Mouse (Mus musculus): ENCODE results near the gene Gm43552. TPM values are rescaled to one million over a fixed set of nuclear protein-coding genes. Genes with fewer than 3 reads are reported as not detected.

Gm43552 gene
- polyA plus RNA-seq, 1 experiment from 2014 or later: not detected

- Histone ChIP-seq H3K4me2 (ENCODE audit: low read depth, low read length) (peak overlapping the region; percentile 60), H3K4me3 (replicated peaks; ENCODE audit: low read length) (peak overlapping the region; percentile 81), H3K27ac (ENCODE audit: low read length) (peak overlapping the region; percentile 85), H3K9me3 (replicated peaks; ENCODE audit: control insufficient read depth, low read length) (no peaks in the 10 kb centered on the region), H3K9ac (ENCODE audit: low read length) (peak overlapping the region; percentile 82), H3K4me1 (ENCODE audit: control insufficient read depth, insufficient read depth, low read length) (peaks cover 10% of the 10 kb centered on the region), H3K36me3 (ENCODE audit: control insufficient read depth, insufficient read depth, low read length) (no peaks in the 10 kb centered on the region), H3K27me3 (ENCODE audit: control insufficient read depth, insufficient read depth, low read length) (no peaks in the 10 kb centered on the region)
- WGBS: under 1% methylated on average over 47 of the region's 47 CpGs
- ATAC-seq (ENCODE audit: insufficient read depth, low FRiP score): no peak
These were observed 57.2 kb downstream of the Gm43552 start for GRCm38 (mm10) chr5:65435363-65435805.

- H3K4me1 ChIP-seq (ENCODE audit: control insufficient read depth, insufficient read depth, low read length): peaks cover 10% of the 10 kb centered on the region
- WGBS: 3% methylated on average over 15 of the region's 15 CpGs
- H3K4me3 ChIP-seq (replicated peaks; ENCODE audit: low read length): peak overlapping the region; percentile 81
- H3K9me3 ChIP-seq (replicated peaks; ENCODE audit: control insufficient read depth, low read length): no peaks in the 10 kb centered on the region
- no peaks in the 10 kb centered on the region for H3K36me3 ChIP-seq (ENCODE audit: control insufficient read depth, insufficient read depth, low read length)
- H3K27me3 ChIP-seq (ENCODE audit: control insufficient read depth, insufficient read depth, low read length): no peaks in the 10 kb centered on the region
- peak overlapping the region; percentile 82 for H3K9ac ChIP-seq (ENCODE audit: low read length)
- peak overlapping the region; percentile 85 for H3K27ac ChIP-seq (ENCODE audit: low read length)
- H3K4me2 ChIP-seq (ENCODE audit: low read depth, low read length): peak overlapping the region; percentile 60
- no peak for ATAC-seq (ENCODE audit: insufficient read depth, low FRiP score)
These were observed 57.9 kb downstream of the Gm43552 start for GRCm38 (mm10) chr5:65434471-65435362.

DNA sequence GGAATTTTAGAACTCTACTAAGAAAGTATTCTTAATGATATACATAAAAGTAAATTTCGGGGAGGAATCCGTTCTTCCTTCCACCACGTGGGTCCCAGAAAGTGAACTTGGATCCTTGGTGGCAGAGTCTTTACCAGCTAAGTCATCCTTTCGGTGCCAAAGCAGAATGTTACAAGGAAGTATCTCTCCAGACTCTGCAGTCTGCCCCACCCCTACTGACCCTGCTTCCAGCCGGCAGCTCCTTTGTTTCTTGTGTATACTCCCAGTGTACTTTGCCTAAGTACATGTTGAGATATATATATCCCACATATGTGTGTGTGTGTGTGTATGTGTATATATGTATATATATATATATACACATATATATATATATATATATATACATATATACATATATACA is 63.2 kb downstream of the Gm43552 start:
- Histone ChIP-seq H3K4me1 (ENCODE audit: control insufficient read depth, insufficient read depth, low read length) (peaks cover 14% of the 10 kb centered on the region), H3K27ac (ENCODE audit: low read length) (peak overlapping the region; percentile 39; the same call in 1 of the 2 replicates), H3K36me3 (ENCODE audit: control insufficient read depth, insufficient read depth, low read length) (0 out of 2 replicates have a peak, but pooled peaks cover 10% of the 10 kb centered on the region), H3K4me3 (replicated peaks; ENCODE audit: low read length) (no peak overlapping the region), H3K27me3 (ENCODE audit: control insufficient read depth, insufficient read depth, low read length) (no peaks in the 10 kb centered on the region), H3K9ac (ENCODE audit: low read length) (no peak overlapping the region), H3K9me3 (replicated peaks; ENCODE audit: control insufficient read depth, low read length) (no peaks in the 10 kb centered on the region), H3K4me2 (ENCODE audit: low read depth, low read length) (no peak overlapping the region)
- 76% methylated on average over 5 of the region's 5 CpGs for WGBS
- ATAC-seq (ENCODE audit: insufficient read depth, low FRiP score): no peak

DNA sequence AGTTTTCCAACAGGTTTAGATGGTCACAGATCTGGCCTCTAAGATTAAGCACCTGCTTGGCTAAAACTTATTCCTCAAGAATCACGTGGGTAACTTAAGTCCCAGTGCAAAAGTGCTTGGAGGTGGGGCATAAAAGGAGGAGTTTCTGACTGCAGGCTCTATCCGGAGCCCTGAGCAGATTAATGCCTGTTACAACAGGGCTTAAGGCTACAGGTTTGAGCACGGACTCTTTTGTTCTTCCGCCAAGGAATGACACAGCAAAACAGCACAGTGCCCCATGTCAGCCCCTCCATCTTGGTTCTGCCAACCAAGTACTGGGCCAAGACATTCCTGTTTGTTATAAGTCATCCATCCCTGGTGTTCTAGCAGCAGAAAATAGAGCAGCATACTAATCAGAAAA is 64.3 kb downstream of the Gm43552 start:
- Histone ChIP-seq H3K27me3 (ENCODE audit: control insufficient read depth, insufficient read depth, low read length) (no peaks in the 10 kb centered on the region), H3K27ac (ENCODE audit: low read length) (peak overlapping the region; percentile 79), H3K36me3 (ENCODE audit: control insufficient read depth, insufficient read depth, low read length) (0 out of 2 replicates have a peak, but pooled peaks cover 15% of the 10 kb centered on the region), H3K9ac (ENCODE audit: low read length) (no peak overlapping the region), H3K9me3 (replicated peaks; ENCODE audit: control insufficient read depth, low read length) (no peaks in the 10 kb centered on the region), H3K4me1 (ENCODE audit: control insufficient read depth, insufficient read depth, low read length) (peaks cover 7% of the 10 kb centered on the region), H3K4me3 (replicated peaks; ENCODE audit: low read length) (no peak overlapping the region), H3K4me2 (ENCODE audit: low read depth, low read length) (no peak overlapping the region)
- 34% methylated on average over 4 of the region's 4 CpGs for WGBS
- peak; percentile 49; the same call in 1 of the 2 replicates for ATAC-seq (ENCODE audit: insufficient read depth, low FRiP score)

- Histone ChIP-seq H3K27ac (ENCODE audit: low read length) (no peak overlapping the region), H3K4me3 (replicated peaks; ENCODE audit: low read length) (no peak overlapping the region), H3K4me2 (ENCODE audit: low read depth, low read length) (no peak overlapping the region), H3K9ac (ENCODE audit: low read length) (no peak overlapping the region), H3K9me3 (replicated peaks; ENCODE audit: control insufficient read depth, low read length) (no peaks in the 10 kb centered on the region), H3K4me1 (ENCODE audit: control insufficient read depth, insufficient read depth, low read length) (peaks cover 4% of the 10 kb centered on the region), H3K36me3 (ENCODE audit: control insufficient read depth, insufficient read depth, low read length) (0 out of 2 replicates have a peak, but pooled peaks cover 20% of the 10 kb centered on the region), H3K27me3 (ENCODE audit: control insufficient read depth, insufficient read depth, low read length) (no peaks in the 10 kb centered on the region)
- 71% methylated on average over 5 of the region's 5 CpGs for WGBS
- no peak for ATAC-seq (ENCODE audit: insufficient read depth, low FRiP score)
These were observed 67.4 kb downstream of the Gm43552 start for GRCm38 (mm10) chr5:65425251-65425650.

DNA sequence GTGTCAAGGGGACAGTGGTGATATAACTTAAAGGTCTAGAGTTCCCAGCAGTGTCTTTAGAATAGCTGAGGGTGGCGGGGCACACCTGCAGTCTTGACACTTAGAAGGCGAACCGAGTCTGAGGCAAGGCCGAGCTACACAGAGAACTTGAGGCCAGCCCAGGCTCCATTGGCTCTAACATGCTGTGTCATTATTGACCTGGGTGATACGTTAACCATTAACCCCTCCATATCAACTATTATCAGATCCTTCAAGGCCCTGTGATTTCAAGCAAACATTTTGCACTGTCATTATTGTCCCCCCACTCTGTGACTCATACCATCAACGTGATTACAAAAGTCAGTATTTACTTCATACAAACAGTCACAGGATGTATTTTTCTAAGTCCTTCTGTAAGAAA is 68.4 kb downstream of the Gm43552 start:
- ATAC-seq (ENCODE audit: insufficient read depth, low FRiP score): peak; percentile 91
- H3K36me3 ChIP-seq (ENCODE audit: control insufficient read depth, insufficient read depth, low read length): peaks cover 23% of the 10 kb centered on the region; the same call in 1 of the 2 replicates
- 58% methylated on average over 6 of the region's 6 CpGs for WGBS
- no peaks in the 10 kb centered on the region for H3K27me3 ChIP-seq (ENCODE audit: control insufficient read depth, insufficient read depth, low read length)
- H3K4me2 ChIP-seq (ENCODE audit: low read depth, low read length): no peak overlapping the region
- peaks cover 4% of the 10 kb centered on the region for H3K4me1 ChIP-seq (ENCODE audit: control insufficient read depth, insufficient read depth, low read length)
- H3K4me3 ChIP-seq (replicated peaks; ENCODE audit: low read length): no peak overlapping the region
- no peaks in the 10 kb centered on the region for H3K9me3 ChIP-seq (replicated peaks; ENCODE audit: control insufficient read depth, low read length)
- H3K27ac ChIP-seq (ENCODE audit: low read length): peak overlapping the region; percentile 44
- no peak overlapping the region for H3K9ac ChIP-seq (ENCODE audit: low read length)

DNA sequence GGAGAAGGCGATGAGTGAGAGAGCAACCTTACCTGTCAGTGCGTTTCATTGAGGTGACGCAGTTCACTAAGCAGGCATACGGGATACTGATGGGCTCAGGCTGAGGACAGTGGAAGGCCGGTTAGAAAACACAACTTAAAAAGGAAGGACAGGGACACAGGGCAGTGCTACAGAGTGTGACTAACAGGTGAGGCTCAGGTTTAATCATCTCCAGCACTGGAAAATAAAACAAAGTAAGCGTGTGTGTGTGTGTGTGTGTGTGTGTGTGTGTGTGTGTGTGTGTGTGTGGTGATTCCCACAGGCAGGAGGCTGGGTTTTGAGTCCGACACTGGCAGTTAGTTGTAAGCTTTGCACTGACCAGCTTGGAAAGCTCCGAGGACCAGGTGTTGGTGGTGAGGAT is 69.8 kb downstream of the Gm43552 start:
- Histone ChIP-seq H3K9me3 (replicated peaks; ENCODE audit: control insufficient read depth, low read length) (no peaks in the 10 kb centered on the region), H3K9ac (ENCODE audit: low read length) (no peak overlapping the region), H3K27ac (ENCODE audit: low read length) (no peak overlapping the region), H3K4me1 (ENCODE audit: control insufficient read depth, insufficient read depth, low read length) (no peaks in the 10 kb centered on the region), H3K4me2 (ENCODE audit: low read depth, low read length) (no peak overlapping the region), H3K4me3 (replicated peaks; ENCODE audit: low read length) (no peak overlapping the region), H3K36me3 (ENCODE audit: control insufficient read depth, insufficient read depth, low read length) (peaks cover 23% of the 10 kb centered on the region; the same call in 1 of the 2 replicates), H3K27me3 (ENCODE audit: control insufficient read depth, insufficient read depth, low read length) (no peaks in the 10 kb centered on the region)
- WGBS: 92% methylated on average over 8 of the region's 8 CpGs
- ATAC-seq (ENCODE audit: insufficient read depth, low FRiP score): no peak

GRCm38 (mm10) chr5:65420822-65421221 is 71.8 kb downstream of the Gm43552 start:
- Histone ChIP-seq H3K9me3 (replicated peaks; ENCODE audit: control insufficient read depth, low read length) (no peaks in the 10 kb centered on the region), H3K9ac (ENCODE audit: low read length) (no peak overlapping the region), H3K27me3 (ENCODE audit: control insufficient read depth, insufficient read depth, low read length) (no peaks in the 10 kb centered on the region), H3K4me3 (replicated peaks; ENCODE audit: low read length) (no peak overlapping the region), H3K4me1 (ENCODE audit: control insufficient read depth, insufficient read depth, low read length) (peaks cover 7% of the 10 kb centered on the region), H3K4me2 (ENCODE audit: low read depth, low read length) (no peak overlapping the region), H3K36me3 (ENCODE audit: control insufficient read depth, insufficient read depth, low read length) (peaks cover 17% of the 10 kb centered on the region; the same call in 1 of the 2 replicates), H3K27ac (ENCODE audit: low read length) (no peak overlapping the region)
- 62% methylated on average over 6 of the region's 6 CpGs for WGBS
- no peak for ATAC-seq (ENCODE audit: insufficient read depth, low FRiP score)

GRCm38 (mm10) chr5:65419136-65419535 is 73.5 kb downstream of the Gm43552 start:
- WGBS: 80% methylated on average over 10 of the region's 10 CpGs
- no peak overlapping the region for H3K9ac ChIP-seq (ENCODE audit: low read length)
- H3K36me3 ChIP-seq (ENCODE audit: control insufficient read depth, insufficient read depth, low read length): peaks cover 13% of the 10 kb centered on the region; the same call in 1 of the 2 replicates
- no peak overlapping the region for H3K4me3 ChIP-seq (replicated peaks; ENCODE audit: low read length)
- no peak for ATAC-seq (ENCODE audit: insufficient read depth, low FRiP score)
- no peaks in the 10 kb centered on the region for H3K27me3 ChIP-seq (ENCODE audit: control insufficient read depth, insufficient read depth, low read length)
- H3K4me1 ChIP-seq (ENCODE audit: control insufficient read depth, insufficient read depth, low read length): peaks cover 14% of the 10 kb centered on the region
- H3K4me2 ChIP-seq (ENCODE audit: low read depth, low read length): no peak overlapping the region
- no peak overlapping the region for H3K27ac ChIP-seq (ENCODE audit: low read length)
- no peaks in the 10 kb centered on the region for H3K9me3 ChIP-seq (replicated peaks; ENCODE audit: control insufficient read depth, low read length)

All from stomach, embryonic 16.5 days (tissue).